Mouse (Mus musculus) liver, embryonic 12.5 days (tissue): Measurements from ENCODE around the gene Trpv4. TPM values are rescaled to one million over a fixed set of nuclear protein-coding genes. Genes with fewer than 3 reads are reported as not detected.
A peak's percentile ranks its signal among the peaks of the same experiment; 100 is the strongest.

Source experiments
- ATAC-seq: fragments of 200-750 bp; cut with Nextera tagmentation; 2 replicates; pipeline ENCODE4 v1.8.0; 2017; ENCODE audit warnings: moderate number of reproducible peaks, mild to moderate bottlenecking, moderate library complexity
- H3K27ac ChIP-seq: fragments of 300-500 bp; sonication (generic); 2 replicates; pipeline ENCODE4 v1.5.1; 2016; ENCODE audit warnings: mild to moderate bottlenecking
- H3K27me3 ChIP-seq: fragments of 300-500 bp; sonication (generic); replicated peaks from 2 replicates; pipeline ENCODE4 v1.6.1; 2016; ENCODE audit warnings: mild to moderate bottlenecking, moderate library complexity
- H3K36me3 ChIP-seq: fragments of 300-500 bp; sonication (generic); 2 replicates; pipeline ENCODE4 v1.6.1; 2016; ENCODE audit warnings: mild to moderate bottlenecking, moderate library complexity
- H3K4me1 ChIP-seq: fragments of 300-500 bp; sonication (generic); 2 replicates; pipeline ENCODE4 v1.6.1; 2016
- H3K4me2 ChIP-seq: fragments of 300-500 bp; sonication (generic); 2 replicates; pipeline ENCODE4 v1.6.1; 2016; ENCODE audit warnings: mild to moderate bottlenecking, moderate library complexity
- H3K4me3 ChIP-seq: fragments of 300-500 bp; sonication (generic); 2 replicates; pipeline ENCODE4 v1.5.1; 2016; ENCODE audit warnings: mild to moderate bottlenecking, moderate library complexity
- H3K9ac ChIP-seq: fragments of 300-500 bp; sonication (generic); 2 replicates; pipeline ENCODE4 v1.6.1; 2016; ENCODE audit warnings: mild to moderate bottlenecking, moderate library complexity
- H3K9me3 ChIP-seq: fragments of 300-500 bp; sonication (generic); replicated peaks from 2 replicates; pipeline ENCODE4 v1.6.1; 2016; ENCODE audit warnings: mild to moderate bottlenecking, moderate library complexity
- WGBS: fragments of 180-500 bp; shearing (Covaris S2); methylation state at CpG from one replicate; pipeline ENCODE4 v1.1.7; 2016; ENCODE audit not compliant: insufficient replicate concordance; 5-methylcytosine and 5-hydroxymethylcytosine counted together
- polyA plus RNA-seq: library from polyadenylated mRNA; unstranded; fragments of >200 nt; fragmentation: Nextera tagmentation; extraction: Ambion mirVana; gene quantifications from 2 replicates; pipeline ENCODE4 v1.2.1, GENCODE M21; 2016

The Trpv4 gene
- polyA plus RNA-seq, 1 experiment from 2014 or later, result 0.19 TPM

DNA sequence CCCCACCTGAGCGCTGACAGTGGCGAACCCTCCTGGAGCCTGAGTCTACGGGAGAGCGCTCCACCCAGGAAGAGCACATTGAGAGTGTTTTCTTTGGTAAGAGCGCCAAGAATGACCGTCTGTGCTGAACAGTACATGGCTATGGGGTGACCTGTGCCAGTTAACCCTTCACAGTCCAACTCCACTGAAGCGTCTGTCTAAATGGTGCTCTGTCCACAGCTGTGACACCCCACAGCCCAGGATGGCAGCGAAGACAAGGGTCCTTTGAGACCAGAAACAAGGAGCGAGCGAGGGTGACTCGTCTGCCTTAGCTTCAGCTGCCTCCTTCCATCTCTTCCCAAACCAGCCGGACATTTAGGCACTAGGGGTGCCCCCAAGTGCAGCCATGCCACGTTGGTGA is 30.5 kb upstream of the Trpv4 start:
- H3K4me3 ChIP-seq, result no peak overlapping the region
- no peak for ATAC-seq
- peaks cover 18% of the 10 kb centered on the region; the same call in 1 of the 2 replicates for H3K27me3 ChIP-seq
- peak overlapping the region; percentile 99; the same call in 1 of the 2 replicates for H3K4me2 ChIP-seq
- H3K9ac ChIP-seq, result no peak overlapping the region
- H3K9me3 ChIP-seq, result no peaks in the 10 kb centered on the region
- WGBS, result 86% methylated on average over 13 of the region's 13 CpGs
- peaks cover 50% of the 10 kb centered on the region for H3K4me1 ChIP-seq
- H3K27ac ChIP-seq, result no peak overlapping the region
- H3K36me3 ChIP-seq, result 0 out of 2 replicates have a peak, but pooled peaks cover 2% of the 10 kb centered on the region

DNA sequence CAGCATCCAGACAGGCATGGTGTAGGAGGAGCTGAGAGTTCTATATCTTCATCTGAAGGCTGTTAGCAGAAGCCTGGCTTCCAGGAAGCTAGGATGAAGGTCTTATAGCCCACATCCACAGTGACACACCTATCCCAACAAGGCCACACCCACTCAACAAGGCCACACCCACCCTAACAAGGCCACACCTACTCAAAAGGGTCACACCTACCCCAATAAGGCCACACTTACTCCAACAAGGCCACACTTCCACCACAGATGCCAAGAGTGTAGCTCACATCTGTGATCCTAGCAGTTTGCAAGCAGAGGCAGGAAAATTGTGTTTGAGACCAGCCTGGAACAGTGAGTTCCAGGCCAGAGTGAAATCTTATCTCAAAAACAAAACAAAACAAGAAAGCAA is 29.7 kb upstream of the Trpv4 start:
- Histone ChIP-seq H3K4me1 (peaks cover 50% of the 10 kb centered on the region), H3K36me3 (0 out of 2 replicates have a peak, but pooled peaks cover 2% of the 10 kb centered on the region), H3K9ac (no peak overlapping the region), H3K4me2 (no peak overlapping the region), H3K27ac (no peak overlapping the region), H3K9me3 (no peaks in the 10 kb centered on the region), H3K27me3 (peaks cover 11% of the 10 kb centered on the region; the same call in 1 of the 2 replicates), H3K4me3 (no peak overlapping the region)
- ATAC-seq, result no peak

DNA sequence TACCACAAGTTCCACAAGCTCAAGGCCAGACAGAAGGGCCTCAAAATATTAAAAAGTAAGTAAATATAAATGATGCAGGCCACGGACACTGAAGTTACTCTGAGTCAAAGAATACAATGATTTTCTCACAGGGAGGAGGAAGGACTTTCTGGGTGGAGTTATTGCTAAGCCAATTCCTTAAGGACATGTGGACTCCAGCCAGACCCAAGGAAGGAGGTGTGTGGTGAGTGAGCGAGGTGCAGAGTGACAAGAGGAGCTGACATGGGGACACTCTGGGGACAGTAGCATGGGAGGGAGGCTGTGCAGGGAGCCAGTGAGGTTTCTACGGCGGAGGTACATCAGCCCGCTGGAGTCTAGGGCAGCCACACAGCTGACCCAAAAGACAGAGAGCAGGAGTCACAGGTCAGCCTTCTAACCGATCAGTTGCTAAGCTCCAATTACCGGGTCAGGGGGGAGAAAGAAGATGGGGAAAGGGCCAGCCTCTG is 28.5 kb upstream of the Trpv4 start:
- Histone ChIP-seq H3K9me3 (no peaks in the 10 kb centered on the region), H3K4me1 (peaks cover 49% of the 10 kb centered on the region), H3K27me3 (0 out of 2 replicates have a peak, but pooled peaks cover under 1% of the 10 kb centered on the region), H3K9ac (no peak overlapping the region), H3K27ac (no peak overlapping the region), H3K36me3 (0 out of 2 replicates have a peak, but pooled peaks cover 2% of the 10 kb centered on the region), H3K4me2 (no peak overlapping the region), H3K4me3 (no peak overlapping the region)
- WGBS, result 70% methylated on average over 7 of the region's 7 CpGs
- ATAC-seq, result no peak

DNA sequence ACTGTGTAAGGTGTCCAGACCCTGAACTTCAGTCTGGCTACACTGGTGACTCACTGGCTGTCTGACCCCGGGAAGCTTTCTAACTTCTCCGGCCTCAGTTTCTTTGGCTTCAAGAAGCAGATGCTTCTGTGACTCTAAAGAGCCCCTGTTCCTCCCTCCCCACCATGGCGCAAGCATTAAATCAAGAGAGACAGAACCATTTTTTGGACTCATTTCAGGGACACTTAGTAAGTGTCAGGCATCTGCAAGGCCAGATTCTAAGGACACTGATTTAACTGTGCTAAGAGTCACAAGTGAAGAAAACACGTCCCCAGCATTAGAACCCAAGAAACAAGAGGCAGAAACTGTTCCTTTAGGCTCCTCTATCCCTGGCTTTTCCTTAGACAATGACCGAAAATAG is 27.8 kb upstream of the Trpv4 start:
- no peaks in the 10 kb centered on the region for H3K9me3 ChIP-seq
- no peak for ATAC-seq
- H3K36me3 ChIP-seq, result 0 out of 2 replicates have a peak, but pooled peaks cover 2% of the 10 kb centered on the region
- H3K4me1 ChIP-seq, result peaks cover 47% of the 10 kb centered on the region
- H3K27me3 ChIP-seq, result no peaks in the 10 kb centered on the region
- WGBS, result 80% methylated on average over 5 of the region's 5 CpGs
- H3K9ac ChIP-seq, result no peak overlapping the region
- H3K27ac ChIP-seq, result no peak overlapping the region
- H3K4me2 ChIP-seq, result no peak overlapping the region
- H3K4me3 ChIP-seq, result no peak overlapping the region

DNA sequence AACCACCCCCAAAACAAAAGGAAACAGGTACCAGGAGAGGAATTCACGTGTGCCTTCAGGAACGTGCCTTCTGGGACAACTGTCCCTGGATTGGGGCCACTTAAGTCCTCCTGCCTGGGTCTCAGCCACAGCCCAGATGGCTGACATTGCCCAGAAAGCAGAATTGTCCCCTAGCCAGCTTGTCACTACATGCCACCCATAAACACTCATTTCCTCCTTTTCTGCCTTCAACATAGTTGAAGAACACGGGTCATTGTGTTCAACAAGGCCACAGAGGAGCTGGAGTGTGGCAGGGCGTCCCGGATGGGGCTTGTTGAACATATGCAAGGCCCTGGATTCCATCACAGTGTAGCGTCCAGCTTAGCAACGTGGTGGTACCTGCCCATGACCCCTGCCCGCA is 23.5 kb upstream of the Trpv4 start:
- ATAC-seq, result no peak
- no peak overlapping the region for H3K4me2 ChIP-seq
- WGBS, result 71% methylated on average over 8 of the region's 8 CpGs
- H3K9me3 ChIP-seq, result no peaks in the 10 kb centered on the region
- H3K36me3 ChIP-seq, result peaks cover 12% of the 10 kb centered on the region
- H3K4me3 ChIP-seq, result no peak overlapping the region
- H3K4me1 ChIP-seq, result peaks cover 17% of the 10 kb centered on the region; the same call in 1 of the 2 replicates
- no peaks in the 10 kb centered on the region for H3K27me3 ChIP-seq
- 0 out of 2 replicates have a peak overlapping the region, but pooled peaks have one; percentile 16 for H3K27ac ChIP-seq
- no peak overlapping the region for H3K9ac ChIP-seq

DNA sequence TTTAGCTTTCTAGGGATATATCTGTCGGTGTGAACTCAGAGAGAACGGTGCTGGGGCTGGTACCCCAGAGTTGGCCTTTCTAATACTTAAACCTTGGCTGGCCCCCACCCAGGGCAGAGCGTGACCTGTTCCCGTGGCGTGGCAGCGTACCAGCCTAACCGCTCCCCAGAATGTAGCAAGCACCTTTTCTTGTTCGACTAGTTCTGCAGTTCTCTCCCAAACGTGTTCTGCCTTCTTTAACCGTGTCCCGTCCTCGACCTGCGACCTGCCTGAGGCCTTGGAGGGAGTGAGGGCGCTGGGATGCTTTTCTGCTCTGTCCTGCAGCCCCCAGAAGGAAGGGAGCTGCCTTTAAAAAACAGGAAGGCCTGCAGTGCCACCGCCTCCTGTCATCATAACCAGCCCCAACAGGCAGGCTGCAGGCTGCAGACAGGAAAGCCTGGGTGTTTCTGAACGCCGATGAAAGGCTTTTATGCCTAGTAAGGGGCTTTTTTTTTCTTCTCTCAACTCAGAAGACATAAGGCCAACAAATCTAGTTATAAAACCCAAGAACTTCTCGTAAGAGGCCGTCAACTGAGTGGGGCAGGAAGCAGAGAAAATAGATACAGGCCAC is 22.6 kb upstream of the Trpv4 start:
- Histone ChIP-seq H3K27me3 (no peaks in the 10 kb centered on the region), H3K4me1 (peaks cover 17% of the 10 kb centered on the region; the same call in 1 of the 2 replicates), H3K4me2 (no peak overlapping the region), H3K27ac (no peak overlapping the region), H3K4me3 (no peak overlapping the region), H3K36me3 (peaks cover 21% of the 10 kb centered on the region), H3K9ac (no peak overlapping the region), H3K9me3 (no peaks in the 10 kb centered on the region)
- ATAC-seq, result no peak
- 57% methylated on average over 19 of the region's 19 CpGs for WGBS

DNA sequence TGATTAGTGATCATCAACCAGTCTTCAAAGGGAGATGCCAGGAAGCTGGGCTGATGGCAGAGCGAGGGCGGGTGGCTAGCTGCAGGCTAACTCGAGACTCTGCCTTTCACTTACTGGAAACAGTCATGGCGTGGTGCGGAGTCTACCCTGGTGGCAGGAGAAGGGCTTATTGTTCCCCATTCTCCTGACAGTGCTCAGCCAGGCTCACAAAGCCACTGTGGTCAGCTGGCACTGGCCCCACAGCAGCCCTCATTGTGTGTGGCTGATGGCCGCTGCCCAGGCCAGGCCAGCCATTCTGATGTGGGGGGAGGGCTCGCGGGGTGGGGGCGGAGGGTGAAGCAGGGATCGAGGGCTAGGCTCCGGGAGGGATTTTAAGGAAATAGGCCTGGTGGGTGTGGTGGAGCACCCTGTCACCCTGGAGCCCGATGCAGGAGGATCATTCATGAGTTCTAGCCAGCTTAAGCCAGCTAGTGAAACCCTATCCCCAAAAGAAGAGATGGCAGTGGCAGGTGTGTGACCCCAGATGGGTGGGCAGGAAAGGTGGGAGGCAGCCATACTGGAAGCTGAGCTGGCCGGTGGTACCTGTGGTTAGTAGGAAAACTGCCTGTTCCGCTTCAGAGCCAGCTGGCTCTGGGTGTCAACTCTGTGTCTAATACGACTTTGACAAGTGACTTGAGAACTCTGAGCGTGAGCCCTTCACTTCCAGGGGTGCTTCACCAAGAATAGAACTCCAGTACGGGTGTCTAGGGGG is 21.8 kb upstream of the Trpv4 start:
- H3K27ac ChIP-seq, result no peak overlapping the region
- no peak for ATAC-seq

DNA sequence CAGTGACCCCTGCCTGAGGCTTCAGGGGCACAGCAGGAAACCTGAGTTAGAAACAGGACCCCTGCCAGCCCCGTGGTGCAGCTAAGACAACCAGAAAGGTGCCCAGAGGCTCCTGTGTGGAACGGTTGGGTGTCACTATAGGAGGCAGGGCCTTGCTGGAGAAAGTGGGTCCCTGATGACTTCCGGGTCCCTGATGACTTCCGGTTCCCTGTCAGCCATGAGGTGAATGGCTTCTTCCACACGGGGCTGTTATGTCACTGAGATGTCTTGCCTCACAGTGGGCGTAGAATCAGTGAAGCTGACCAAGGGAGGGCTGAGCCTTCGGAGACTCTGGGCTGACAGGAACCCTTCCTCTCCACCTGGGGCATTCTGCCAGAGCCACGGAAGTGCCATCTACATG is 16.4 kb upstream of the Trpv4 start:
- Histone ChIP-seq H3K4me2 (no peak overlapping the region), H3K27me3 (no peaks in the 10 kb centered on the region), H3K36me3 (peaks cover 48% of the 10 kb centered on the region), H3K9ac (no peak overlapping the region), H3K27ac (no peak overlapping the region), H3K4me1 (no peaks in the 10 kb centered on the region), H3K4me3 (no peak overlapping the region), H3K9me3 (no peaks in the 10 kb centered on the region)
- 73% methylated on average over 8 of the region's 8 CpGs for WGBS
- ATAC-seq, result no peak

More for the DNA sequence above, 21.8 kb upstream of the Trpv4 start:
- no peaks in the 10 kb centered on the region for H3K9me3 ChIP-seq
- H3K9ac ChIP-seq, result no peak overlapping the region
- no peaks in the 10 kb centered on the region for H3K27me3 ChIP-seq
- no peak overlapping the region for H3K4me3 ChIP-seq
- H3K4me2 ChIP-seq, result no peak overlapping the region
- peaks cover 22% of the 10 kb centered on the region for H3K36me3 ChIP-seq
- H3K4me1 ChIP-seq, result peaks cover 17% of the 10 kb centered on the region; the same call in 1 of the 2 replicates
- 76% methylated on average over 17 of the region's 17 CpGs for WGBS

DNA sequence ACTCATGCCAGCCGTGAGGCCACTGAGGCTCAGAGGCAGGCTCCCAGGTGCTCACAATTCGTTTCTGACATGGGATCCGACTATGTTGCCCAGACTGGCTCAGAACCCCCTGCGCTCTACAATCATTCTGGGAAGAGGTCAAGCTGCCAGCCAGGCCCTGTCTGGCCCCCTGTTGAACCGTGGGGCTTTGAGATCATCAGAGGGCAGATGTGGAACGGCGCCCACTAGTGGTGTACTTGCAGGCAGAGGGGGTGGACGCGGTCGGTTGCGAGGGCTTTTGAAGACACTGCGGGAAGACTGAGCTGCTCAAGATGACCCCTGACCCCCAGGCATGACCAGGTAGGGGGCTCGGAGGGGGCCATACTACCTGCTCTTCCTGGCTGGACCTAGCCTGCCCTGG is 14.9 kb upstream of the Trpv4 start:
- H3K27me3 ChIP-seq, result no peaks in the 10 kb centered on the region
- H3K4me3 ChIP-seq, result no peak overlapping the region
- WGBS, result 83% methylated on average over 13 of the region's 13 CpGs
- ATAC-seq, result no peak
- H3K27ac ChIP-seq, result no peak overlapping the region
- H3K4me2 ChIP-seq, result no peak overlapping the region
- no peak overlapping the region for H3K9ac ChIP-seq
- H3K36me3 ChIP-seq, result peaks cover 45% of the 10 kb centered on the region
- no peaks in the 10 kb centered on the region for H3K9me3 ChIP-seq
- 0 out of 2 replicates have a peak, but pooled peaks cover 1% of the 10 kb centered on the region for H3K4me1 ChIP-seq

DNA sequence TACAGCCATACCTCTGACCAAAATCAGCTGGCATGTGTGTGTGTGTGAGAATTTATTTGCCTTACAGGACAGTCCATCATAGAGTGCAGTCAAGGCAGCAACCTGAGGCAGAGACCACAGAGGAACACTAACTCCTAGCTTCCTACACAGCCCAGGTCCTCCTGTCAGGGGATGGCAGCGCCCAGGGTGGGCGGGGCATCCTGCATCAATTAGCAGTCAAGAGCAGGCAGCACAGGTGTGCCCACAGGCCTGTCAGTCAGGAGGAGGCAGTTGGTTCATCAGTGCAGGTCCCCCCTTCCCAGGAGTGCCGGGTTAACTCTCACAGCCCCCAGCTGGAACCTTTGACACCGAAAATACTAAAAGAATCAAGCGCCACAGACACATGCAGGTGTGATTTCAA is 10.8 kb upstream of the Trpv4 start:
- Histone ChIP-seq H3K4me1 (peaks cover 14% of the 10 kb centered on the region), H3K4me2 (no peak overlapping the region), H3K9me3 (no peaks in the 10 kb centered on the region), H3K27me3 (no peaks in the 10 kb centered on the region; the same call in 1 of the 2 replicates), H3K9ac (no peak overlapping the region), H3K36me3 (peaks cover 21% of the 10 kb centered on the region), H3K4me3 (no peak overlapping the region), H3K27ac (no peak overlapping the region)
- WGBS, result 83% methylated on average over 5 of the region's 5 CpGs
- no peak for ATAC-seq

DNA sequence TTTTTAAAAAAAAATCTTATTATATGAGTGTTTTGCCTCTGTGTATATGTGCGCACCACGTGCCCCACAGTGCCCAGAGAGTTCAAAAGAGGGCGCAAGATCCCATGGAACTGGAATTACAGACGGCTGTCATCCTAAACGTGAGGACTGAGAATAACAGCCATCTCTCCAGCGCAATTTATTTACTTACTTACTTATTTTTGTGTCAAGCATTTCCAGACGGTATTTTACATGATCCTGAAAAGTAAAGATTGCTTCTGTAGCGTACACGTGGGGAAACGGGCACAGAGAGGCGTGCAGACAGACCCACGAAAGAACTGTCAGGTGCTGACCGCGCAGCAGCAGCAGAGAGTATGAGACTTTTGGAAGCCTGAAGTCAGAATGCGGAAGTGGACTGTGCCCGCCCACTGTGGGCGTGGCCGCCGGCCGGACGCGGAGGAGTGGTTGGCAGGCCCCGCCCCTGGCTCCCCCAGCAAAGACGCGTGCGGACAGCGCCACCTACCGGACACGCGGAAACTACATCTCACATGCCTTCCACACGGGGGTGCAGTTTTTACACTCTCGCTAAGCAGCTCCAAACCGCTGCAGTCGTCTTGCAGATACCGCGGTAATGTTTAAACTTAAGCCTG is 9.1 kb upstream of the Trpv4 start:
- ATAC-seq, result peak; percentile 87

DNA sequence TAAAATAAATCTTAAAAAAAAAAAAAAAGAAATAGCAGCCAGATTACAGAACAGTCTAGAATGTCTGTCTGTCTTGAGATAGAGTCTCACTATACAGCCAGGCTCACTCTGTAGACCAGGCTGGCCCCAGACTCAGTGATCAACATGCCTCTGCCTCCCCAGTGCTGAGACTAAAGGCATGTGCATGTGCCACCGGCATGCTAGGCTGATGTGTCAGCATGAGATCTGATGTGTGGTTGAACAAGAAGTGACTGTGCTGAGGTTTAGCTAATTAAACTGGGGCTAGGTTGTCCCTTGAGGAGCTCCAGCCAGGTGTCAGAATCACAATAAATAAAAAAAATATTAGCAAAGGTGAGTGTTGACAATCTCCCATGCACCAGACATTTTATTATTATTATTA is 8.4 kb upstream of the Trpv4 start:
- H3K9ac ChIP-seq, result no peak overlapping the region
- peaks cover 14% of the 10 kb centered on the region for H3K4me1 ChIP-seq
- peaks cover 10% of the 10 kb centered on the region; the same call in 1 of the 2 replicates for H3K36me3 ChIP-seq
- no peak for ATAC-seq
- 52% methylated on average over 1 of the region's 1 CpGs for WGBS
- H3K4me3 ChIP-seq, result no peak overlapping the region
- no peak overlapping the region for H3K27ac ChIP-seq
- peaks cover 5% of the 10 kb centered on the region; the same call in 1 of the 2 replicates for H3K27me3 ChIP-seq
- H3K4me2 ChIP-seq, result peak overlapping the region; percentile 74
- H3K9me3 ChIP-seq, result no peaks in the 10 kb centered on the region

More for the DNA sequence above, 9.1 kb upstream of the Trpv4 start:
- H3K9ac ChIP-seq, result peak overlapping the region; percentile 48
- no peaks in the 10 kb centered on the region; the same call in 1 of the 2 replicates for H3K27me3 ChIP-seq
- H3K36me3 ChIP-seq, result peaks cover 10% of the 10 kb centered on the region; the same call in 1 of the 2 replicates
- H3K27ac ChIP-seq, result peak overlapping the region; percentile 80
- H3K9me3 ChIP-seq, result no peaks in the 10 kb centered on the region
- 3% methylated on average over 36 of the region's 36 CpGs for WGBS
- H3K4me2 ChIP-seq, result peak overlapping the region; percentile 74
- peaks cover 14% of the 10 kb centered on the region for H3K4me1 ChIP-seq
- H3K4me3 ChIP-seq, result peak overlapping the region; percentile 51
